Mouse (Mus musculus): Measurements from ENCODE around the gene Arhgef18.

The Arhgef18 gene

DNA sequence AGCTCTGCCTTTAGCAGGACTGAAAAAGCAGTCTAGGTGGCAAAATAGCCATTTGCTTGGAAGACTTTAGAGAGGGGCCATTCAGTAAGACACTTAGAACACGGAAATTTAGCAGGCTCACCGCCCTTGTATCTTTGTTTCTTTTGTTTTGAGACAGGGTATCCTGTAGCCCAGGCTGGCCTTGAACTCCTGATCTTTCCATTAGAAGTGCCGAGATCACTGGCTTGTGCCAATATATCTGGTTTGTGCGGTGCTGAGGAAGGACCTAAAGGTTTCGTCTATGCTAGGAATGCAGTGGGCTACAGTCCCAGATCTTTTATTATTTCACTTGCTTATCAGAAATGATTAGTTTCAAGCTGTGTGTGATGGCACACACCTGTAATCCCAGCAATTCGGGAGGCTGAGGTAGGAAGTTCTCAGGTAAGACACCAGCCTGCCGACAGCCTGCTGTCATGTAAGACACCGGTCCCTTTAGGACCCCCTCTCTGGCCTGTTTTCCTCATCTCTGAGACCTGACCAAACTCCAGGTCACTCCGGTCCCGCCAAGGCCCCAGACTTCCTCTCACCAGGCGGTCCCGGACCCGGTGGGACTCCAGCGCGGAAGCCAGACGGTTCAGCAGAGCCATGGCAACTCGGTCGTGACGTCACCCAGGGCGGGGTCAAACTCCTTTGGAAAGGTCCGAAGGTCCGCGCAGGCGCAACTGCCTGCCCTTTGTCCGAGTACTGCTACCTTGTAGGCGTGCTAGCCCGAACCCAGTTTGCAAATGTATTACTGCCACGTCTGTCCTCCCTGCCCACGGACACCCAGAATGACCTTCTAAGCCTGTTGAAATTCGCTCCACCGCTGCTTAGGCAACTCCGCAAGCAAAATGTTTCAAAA lies 74.4 kb downstream of the Arhgef18 start, which contains the start of gene Pex11g:
Gene Pex11g (minus strand): TSS at position 675 of the 880 bp plus-strand sequence.
- CTCF ChIA-PET = interaction anchor here in 3 of 4 experiments (0.6 to 6.8 kb wide), 12 partner anchors 28 to 786 kb away, joined by 3 to 43 read pairs (median 6); partner anchors contain the start of genes Fcor (in 2 of the 3), Snapc2 (in 1 of the 3) and Trappc5 (in 1 of the 3)

DNA sequence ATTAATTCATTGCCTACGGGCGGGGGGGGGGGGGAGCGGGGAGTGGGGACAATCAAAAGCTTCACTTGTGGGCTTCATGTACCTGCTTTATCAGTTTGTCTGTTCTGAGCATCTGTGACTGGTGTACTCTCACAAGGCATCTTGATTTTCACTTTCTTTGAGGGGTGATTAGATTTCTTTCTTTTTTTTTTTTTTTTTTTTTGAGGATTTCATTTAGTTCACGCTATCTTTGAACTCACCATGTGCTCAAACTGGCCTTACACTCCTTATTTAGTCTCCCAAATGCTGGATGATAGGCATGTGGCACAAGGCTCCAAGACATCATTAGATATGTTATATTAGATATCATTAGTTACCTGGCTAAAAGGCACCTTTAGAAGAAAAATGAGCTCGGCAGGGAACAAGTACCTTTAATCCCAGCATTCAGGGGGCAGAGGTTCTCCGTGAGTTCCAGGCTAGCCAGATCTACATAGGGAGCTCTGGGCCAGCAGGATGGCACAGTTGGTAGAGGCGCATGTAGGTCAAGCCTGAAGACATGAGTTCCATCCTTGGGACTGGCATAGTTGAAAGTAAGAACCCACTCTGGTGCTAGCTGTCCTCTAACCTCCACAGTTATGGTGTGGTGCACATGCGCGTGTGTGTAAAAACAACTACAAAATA lies 75.2 kb downstream of the Arhgef18 start:
- ChIA-PET CTCF (interaction anchor here (0.5 to 6.8 kb wide), 25 partner anchors 17 to 785 kb away, joined by 3 to 43 read pairs (median 4); partner anchors contain the start of genes Fcor (in 4 of the 4), Trappc5 (in 2 of the 4) and Snapc2 (in 1 of the 4)), POLR2A (interaction anchor here (0.6 to 2.8 kb wide), 35 partner anchors 7 to 791 kb away, joined by 3 to 17 read pairs (median 4); partner anchors contain the start of genes Trappc5 (in 3 of the 4), Fcor (in 2 of the 4), Ctxn1 (in 1 of the 4) and Mcemp1 (in 1 of the 4))

More for the DNA sequence above, 74.4 kb downstream of the Arhgef18 start, which contains the start of gene Pex11g:
- POLR2A ChIA-PET = interaction anchor here (0.6 to 2.8 kb wide), 32 partner anchors 9 to 792 kb away, joined by 3 to 17 read pairs (median 4); partner anchors contain the start of genes Ctxn1 (in 1 of the 4), Fcor (in 1 of the 4), Mcoln1 (in 1 of the 4) and Pnpla6 (in 1 of the 4)

DNA sequence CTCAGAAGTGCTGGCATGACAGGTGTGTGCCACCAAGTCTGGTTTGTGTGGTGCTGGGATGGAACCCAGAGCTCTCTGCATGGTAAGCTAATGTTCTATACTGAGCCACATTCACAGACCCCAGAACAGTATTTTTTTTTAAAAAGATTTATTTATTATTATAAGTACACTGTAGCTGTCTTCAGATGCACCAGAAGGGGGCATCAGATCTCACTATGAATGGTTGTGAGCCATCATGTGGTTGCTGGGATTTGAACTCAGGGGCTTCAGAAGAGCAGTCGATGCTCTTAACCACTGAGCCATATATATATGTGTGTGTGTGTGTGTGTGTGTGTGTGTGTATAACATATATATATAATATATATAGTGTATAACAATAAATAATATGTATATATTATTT lies 76.0 kb downstream of the Arhgef18 start:
- CTCF ChIA-PET = interaction anchor here (0.6 to 6.8 kb wide), 19 partner anchors 18 to 208 kb away, joined by 3 to 43 read pairs (median 4); partner anchors contain the start of genes Fcor (in 4 of the 4) and Trappc5 (in 3 of the 4)
- POLR2A ChIA-PET = interaction anchor here in 3 of 4 experiments (0.7 to 2.8 kb wide), 22 partner anchors 8 to 207 kb away, joined by 3 to 17 read pairs (median 4); partner anchors contain the start of genes Trappc5 (in 3 of the 3), Fcor (in 2 of the 3), Mcemp1 (in 1 of the 3) and Pnpla6 (in 1 of the 3)

DNA sequence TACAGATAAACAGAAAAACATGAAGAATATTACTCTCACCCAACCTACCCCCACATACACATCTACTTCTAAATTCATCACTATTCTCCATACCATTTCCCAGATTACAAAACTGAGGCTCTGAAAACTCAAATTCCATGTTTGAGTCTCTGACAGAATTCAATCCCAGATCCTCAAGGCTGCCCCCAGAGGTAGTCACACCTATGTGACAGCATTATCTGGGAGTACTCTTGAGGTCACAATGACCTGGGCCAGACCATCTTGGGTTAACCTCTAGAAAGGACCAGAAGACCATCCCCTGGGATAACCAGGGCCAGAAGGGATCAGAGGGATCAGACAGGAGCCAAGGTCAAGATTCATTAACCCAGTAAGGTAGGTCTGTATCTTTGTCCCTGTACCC lies 77.8 kb downstream of the Arhgef18 start, which contains the start of gene Tex45:
Gene Tex45 (plus strand): TSS at position 301 of the 400 bp plus-strand sequence.
- CTCF ChIA-PET = interaction anchor here in 1 of 4 experiments (0.9 kb wide), 1 partner anchor 206 kb away, joined by 3 read pairs; the partner anchor contains the start of gene Trappc5
- POLR2A ChIA-PET = interaction anchor here in 1 of 4 experiments (1.0 to 1.2 kb wide), 2 partner anchors 68 to 109 kb away, joined by 3 read pairs; no protein-coding TSS in a partner anchor

DNA sequence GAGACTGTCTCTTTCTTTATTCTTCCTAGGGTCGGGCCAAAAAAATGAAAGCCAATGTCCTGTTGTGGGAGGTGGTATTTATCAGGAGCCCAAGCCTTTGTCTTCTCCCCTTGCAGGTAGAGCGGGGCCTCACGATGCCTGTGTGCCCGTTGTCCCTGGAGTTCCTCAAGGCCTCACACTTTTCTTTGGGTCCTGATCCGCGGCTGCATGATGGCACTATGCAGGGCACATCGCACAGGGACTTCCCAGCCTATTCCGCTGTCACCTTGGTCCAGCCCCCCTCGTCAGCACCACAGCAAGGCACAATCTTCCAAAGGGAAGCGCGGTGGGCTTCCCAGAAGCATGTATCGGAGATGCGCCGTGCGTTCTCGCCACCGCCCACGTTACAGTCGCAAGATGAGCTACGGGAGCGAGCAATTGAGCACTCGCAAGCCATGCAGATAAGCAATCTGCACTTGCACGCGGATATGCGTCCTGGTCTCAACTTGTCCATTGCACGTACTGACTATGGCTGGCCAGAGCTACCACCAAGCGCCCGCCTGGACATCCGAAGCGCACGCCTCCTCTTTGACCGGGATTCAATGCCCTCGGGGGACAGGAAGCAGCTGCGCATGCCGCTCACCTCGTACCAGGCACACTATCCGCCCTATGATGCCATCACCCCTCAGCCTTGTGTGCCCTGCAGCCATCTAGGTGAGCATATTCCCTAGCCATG lies 83.1 kb downstream of the Arhgef18 start:
- CTCF ChIA-PET = interaction anchor here in 2 of 4 experiments (0.5 to 1.3 kb wide), 6 partner anchors 9 to 737 kb away, joined by 3 to 6 read pairs (median 6); partner anchors contain the start of gene Fcor (in 1 of the 2)

DNA sequence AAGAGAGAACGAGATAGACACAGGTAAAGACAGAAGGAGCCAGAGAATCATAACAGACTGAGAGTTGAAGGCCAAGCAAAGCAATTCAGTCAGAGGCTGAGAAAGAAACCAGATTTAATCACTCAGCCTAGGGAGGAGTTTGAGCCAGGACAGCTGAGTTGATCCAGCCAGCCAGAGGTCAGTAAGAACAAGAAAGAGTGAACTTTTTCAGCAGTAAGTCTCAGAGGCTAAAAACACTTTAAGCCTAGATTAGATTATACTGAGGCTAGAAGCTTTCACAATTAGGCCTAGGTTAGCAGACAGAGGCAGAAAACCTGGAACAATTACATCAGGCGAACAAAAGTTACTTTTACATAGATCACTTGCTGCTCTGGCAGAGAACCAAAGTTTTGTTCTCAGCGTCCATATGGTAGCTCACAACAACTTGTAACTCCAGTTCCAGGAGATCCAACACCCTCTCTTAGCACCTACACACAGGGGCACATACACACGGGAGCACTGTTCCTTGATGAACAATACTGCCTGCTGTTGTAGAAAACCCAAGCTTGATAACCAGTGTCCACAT lies 87.5 kb downstream of the Arhgef18 start:
- ChIA-PET POLR2A (interaction anchor here in 2 of 4 experiments (0.6 to 1.0 kb wide), 3 partner anchors 16 to 87 kb away, joined by 3 to 6 read pairs (median 3); partner anchors contain the start of genes Arhgef18 (in 1 of the 2) and Mcoln1 (in 1 of the 2)), CTCF (interaction anchor here in 1 of 4 experiments (0.6 to 0.7 kb wide), 2 partner anchors 68 to 104 kb away, joined by 4 to 6 read pairs; no protein-coding TSS in a partner anchor)

More for the DNA sequence above, 83.1 kb downstream of the Arhgef18 start:
- POLR2A ChIA-PET = interaction anchor here in 2 of 4 experiments (0.6 to 1.6 kb wide), 6 partner anchors 16 to 201 kb away, joined by 3 to 4 read pairs (median 3); partner anchors contain the start of genes Trappc5 (in 2 of the 2) and Camsap3 (in 1 of the 2)

DNA sequence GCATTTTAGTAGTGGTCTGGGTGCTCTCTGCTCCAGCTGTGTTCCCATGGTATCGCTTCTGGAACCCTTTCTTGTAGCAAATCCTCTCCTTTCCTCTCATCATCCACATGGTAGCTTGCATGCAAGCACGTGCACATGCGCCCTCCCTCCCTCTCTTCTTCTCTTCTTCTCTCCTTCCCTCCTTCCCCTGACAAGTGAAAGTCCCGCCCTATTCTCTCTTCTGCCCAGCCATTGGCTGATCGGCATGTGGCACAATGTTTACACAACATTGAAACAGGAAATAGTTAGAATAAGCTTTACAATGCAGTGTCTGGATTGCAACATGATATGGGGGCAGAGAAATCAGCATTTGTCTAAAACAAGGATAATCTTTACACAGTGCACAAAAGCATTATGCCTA lies 88.8 kb downstream of the Arhgef18 start:
- ChIA-PET CTCF (no interaction called here), POLR2A (interaction anchor here in 2 of 4 experiments (0.7 to 3.8 kb wide), 4 partner anchors 11 to 185 kb away, joined by 3 to 14 read pairs (median 4); partner anchors contain the start of gene Zfp358 (in 1 of the 2))

DNA sequence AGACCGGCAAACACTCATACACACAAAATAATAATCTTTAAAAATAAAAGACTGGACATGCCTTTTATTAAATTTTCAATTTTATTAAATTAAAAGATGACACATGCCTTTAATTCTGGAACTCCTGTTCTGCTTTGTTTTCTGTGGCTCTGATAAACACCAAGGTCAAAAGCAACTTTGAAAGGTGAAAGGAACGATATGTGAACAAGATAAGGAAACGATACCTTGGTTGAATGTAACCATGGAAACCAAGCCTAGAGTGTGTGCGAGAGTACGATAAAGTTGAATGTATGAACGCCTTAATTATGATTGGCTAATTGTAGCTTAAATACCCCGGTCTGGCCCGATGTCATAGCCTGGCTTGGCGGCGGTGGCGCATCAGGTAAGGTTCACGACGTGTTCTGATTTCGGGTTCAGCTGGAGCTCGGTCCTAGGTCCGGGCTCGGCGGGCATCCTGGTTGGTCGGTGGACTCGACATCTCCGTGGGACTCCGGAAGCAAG lies 89.5 kb downstream of the Arhgef18 start:
- CTCF ChIA-PET = no interaction called here

DNA sequence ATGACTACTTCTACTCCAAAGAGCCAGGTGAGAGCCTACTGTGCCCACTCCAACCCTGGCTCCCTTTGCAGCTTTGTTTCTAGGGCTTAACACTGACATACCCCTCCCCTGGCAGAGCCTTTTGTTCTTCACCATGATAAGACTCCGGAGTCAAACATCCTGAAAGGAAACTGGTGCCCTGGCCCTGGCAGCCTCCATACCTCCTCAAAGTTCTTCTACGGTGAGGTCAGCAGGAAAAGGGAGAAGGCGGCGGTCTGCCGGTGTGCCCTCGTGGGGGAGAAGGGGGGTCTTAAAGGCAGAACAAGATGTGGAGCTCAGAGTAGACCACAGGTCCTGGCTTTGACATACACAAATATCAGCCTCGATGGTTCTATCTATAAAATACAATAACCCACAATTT lies 90.7 kb downstream of the Arhgef18 start:
- CTCF ChIA-PET = interaction anchor here in 1 of 4 experiments (0.8 to 1.0 kb wide), 2 partner anchors 13 to 32 kb away, joined by 3 to 4 read pairs; partner anchors contain the start of gene Pnpla6
- POLR2A ChIA-PET = interaction anchor here in 2 of 4 experiments (0.8 to 3.8 kb wide), 9 partner anchors 9 to 191 kb away, joined by 3 to 14 read pairs (median 4); partner anchors contain the start of genes Pex11g (in 1 of the 2) and Zfp358 (in 1 of the 2)

More for the DNA sequence above, 89.5 kb downstream of the Arhgef18 start:
- POLR2A ChIA-PET = interaction anchor here in 2 of 4 experiments (0.5 to 3.8 kb wide), 8 partner anchors 11 to 189 kb away, joined by 3 to 14 read pairs (median 4); partner anchors contain the start of genes Pex11g (in 1 of the 2) and Zfp358 (in 1 of the 2)

DNA sequence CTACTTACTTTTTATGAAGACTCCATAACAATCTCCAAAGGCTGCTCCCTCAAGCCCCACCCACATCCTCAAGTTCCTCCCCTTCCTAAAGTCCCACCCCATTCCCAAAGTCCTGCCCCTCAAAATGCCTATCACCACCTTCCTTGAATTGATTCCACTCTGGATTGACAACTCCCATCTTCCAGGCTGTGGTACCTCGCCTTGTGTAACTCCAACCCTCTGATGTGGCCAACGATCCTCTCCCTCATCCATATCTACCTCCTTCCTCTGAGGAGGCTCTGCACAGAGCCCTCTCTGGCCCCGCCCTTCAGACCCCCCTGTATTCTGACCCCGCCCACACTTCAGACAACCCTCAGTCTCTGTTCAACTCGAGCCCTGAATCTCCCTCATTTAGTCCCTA lies 92.4 kb downstream of the Arhgef18 start:
- ChIA-PET POLR2A (interaction anchor here in 1 of 4 experiments (1.6 kb wide), 1 partner anchor 11 kb away, joined by 10 read pairs; no protein-coding TSS in a partner anchor), CTCF (interaction anchor here in 1 of 4 experiments (0.6 kb wide), 2 partner anchors 9 to 43 kb away, joined by 5 to 6 read pairs; no protein-coding TSS in a partner anchor)

DNA sequence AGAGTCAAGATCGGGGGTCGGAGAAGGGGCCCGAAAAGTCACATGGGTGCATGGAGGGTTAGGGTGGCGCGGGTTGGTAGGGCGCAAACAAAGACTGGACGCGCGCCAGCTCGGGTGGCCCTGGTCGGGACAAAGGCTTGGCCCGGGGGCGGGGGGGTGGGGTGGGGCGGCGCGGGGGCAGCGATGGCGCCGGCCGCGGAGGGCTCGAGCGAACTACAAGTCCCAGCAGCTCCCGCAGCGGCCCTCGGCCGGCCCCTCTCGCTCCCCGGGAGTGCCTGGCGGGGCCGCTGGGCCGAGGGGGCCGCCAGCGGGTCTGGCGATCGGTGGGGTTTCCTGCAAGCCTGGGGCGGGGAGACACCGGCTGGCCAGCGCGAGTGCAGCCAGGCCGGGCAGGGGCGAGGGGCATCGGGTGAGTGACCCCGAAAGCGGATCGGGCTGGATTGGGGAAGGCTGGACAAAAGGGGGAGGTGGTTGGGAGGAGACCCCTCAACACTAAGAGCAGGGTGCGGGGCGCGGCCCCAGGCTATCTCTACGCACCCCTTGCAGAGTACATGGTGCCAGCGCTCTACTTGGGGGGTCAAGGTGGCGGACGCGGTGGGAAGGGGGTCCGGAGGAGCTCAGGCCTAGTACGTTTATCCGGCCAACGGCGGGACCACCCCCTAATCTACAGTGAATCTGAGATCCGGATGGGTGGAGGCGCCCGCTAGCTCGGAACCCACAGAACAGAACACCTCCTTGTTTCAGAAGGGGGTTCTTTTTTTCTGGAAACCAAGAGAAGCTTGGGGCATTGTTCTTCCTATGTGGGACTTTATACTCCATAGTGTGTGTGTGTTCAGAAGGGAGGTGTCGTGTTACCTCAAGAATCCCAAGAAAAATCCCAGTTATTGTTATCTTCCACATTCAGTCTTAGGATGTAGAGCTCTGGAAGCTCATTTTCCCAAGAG lies 100.4 kb downstream of the Arhgef18 start, which contains the start of gene Zfp358:
Gene Zfp358 (plus strand): TSS at position 238 of the 944 bp plus-strand sequence.
- POLR2A ChIA-PET = interaction anchor here in 3 of 4 experiments (0.7 to 3.6 kb wide), 21 partner anchors 8 to 754 kb away, joined by 3 to 21 read pairs (median 4); partner anchors contain the start of genes Camsap3 (in 1 of the 3), Fcor (in 1 of the 3), Mcoln1 (in 1 of the 3) and Pex11g (in 1 of the 3)
- CTCF ChIA-PET = interaction anchor here in 2 of 4 experiments (0.7 to 1.6 kb wide), 5 partner anchors 42 to 183 kb away, joined by 3 to 6 read pairs (median 5); partner anchors contain the start of gene Trappc5 (in 2 of the 2)

DNA sequence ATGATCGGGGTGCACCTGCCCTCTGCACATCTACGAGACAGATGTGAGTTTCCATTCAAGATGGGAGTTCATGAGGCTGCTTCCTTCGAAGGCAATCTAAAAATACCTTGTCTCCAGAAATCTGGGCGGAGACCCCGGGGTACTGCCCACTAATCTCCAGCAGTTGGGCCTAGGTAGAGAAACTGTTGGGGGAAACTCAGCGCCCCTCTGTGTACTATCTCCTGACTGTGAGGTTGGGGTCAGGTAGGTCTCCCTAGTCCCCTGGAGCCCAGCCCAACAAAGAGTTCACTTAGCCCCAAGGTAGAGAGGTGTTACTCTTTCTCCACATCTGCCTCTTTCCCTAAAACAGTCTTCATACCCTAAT lies 101.0 kb downstream of the Arhgef18 start:
- POLR2A ChIA-PET = interaction anchor here (0.6 to 3.6 kb wide), 20 partner anchors 7 to 753 kb away, joined by 3 to 21 read pairs (median 4); partner anchors contain the start of genes Camsap3 (in 1 of the 4), Fcor (in 1 of the 4), Mcoln1 (in 1 of the 4) and Pex11g (in 1 of the 4)
- CTCF ChIA-PET = interaction anchor here in 2 of 4 experiments (1.1 to 1.6 kb wide), 3 partner anchors 43 to 183 kb away, joined by 3 to 6 read pairs (median 5); partner anchors contain the start of gene Trappc5 (in 2 of the 2)

DNA sequence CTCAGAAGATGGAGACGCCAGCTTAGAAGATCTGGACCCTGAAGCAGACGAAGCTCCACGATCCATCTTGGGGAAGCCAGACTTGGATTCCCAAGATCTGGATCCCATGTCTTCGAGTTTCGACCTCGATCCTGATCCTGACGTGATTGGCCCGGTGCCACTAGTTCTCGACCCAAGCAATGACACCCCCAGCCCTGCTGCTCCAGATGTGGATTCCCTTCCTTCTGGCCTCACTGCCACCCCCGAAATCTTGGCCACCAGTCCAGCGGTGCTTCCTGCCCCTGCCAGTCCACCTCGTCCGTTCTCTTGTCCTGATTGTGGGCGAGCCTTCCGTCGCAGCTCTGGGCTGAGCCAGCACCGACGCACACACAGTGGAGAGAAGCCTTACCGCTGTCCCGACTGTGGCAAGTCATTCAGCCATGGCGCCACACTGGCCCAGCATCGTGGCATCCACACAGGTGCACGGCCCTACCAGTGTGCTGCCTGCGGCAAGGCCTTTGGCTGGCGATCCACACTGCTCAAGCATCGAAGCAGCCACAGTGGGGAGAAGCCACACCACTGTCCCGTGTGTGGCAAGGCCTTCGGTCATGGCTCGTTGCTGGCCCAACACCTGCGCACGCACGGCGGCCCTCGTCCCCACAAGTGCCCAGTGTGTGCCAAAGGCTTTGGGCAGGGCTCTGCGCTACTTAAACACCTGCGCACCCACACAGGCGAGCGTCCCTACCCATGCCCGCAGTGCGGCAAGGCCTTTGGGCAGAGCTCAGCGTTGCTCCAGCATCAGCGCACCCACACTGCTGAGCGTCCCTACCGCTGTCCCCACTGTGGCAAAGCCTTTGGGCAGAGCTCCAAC lies 103.0 kb downstream of the Arhgef18 start:
- CTCF ChIA-PET = interaction anchor here in 2 of 4 experiments (0.6 to 1.6 kb wide), 8 partner anchors 21 to 321 kb away, joined by 3 to 5 read pairs (median 3); partner anchors contain the start of genes Pex11g (in 1 of the 2) and Trappc5 (in 1 of the 2)
- POLR2A ChIA-PET = interaction anchor here (0.6 to 3.2 kb wide), 41 partner anchors 9 to 216 kb away, joined by 3 to 35 read pairs (median 4); partner anchors contain the start of genes C330021F23Rik (in 3 of the 4), Camsap3 (in 2 of the 4), Fcor (in 2 of the 4) and Pex11g (in 2 of the 4)

All from embryonic stem cell, embryonic (primary cell).